Mouse (Mus musculus): ENCODE measurements around the gene Slc11a2.

- TF ChIP-seq CTCF (IDR thresholded peaks at IDR 0.05; ENCODE audit: low read depth) (no peak), EP300 (IDR thresholded peaks at IDR 0.05; ENCODE audit: low read depth) (no peak)
Observed at GRCm38 (mm10) chr15:100403318-100404000, 21.4 kb downstream of the Slc11a2 start.

Measured in liver, postnatal 0 days (tissue).